Mouse (Mus musculus) adrenal gland, adult 18-20 months (tissue): ENCODE data around the gene Chmp6. TPM values are rescaled to one million over a fixed set of nuclear protein-coding genes. Genes with fewer than 3 reads are reported as not detected.

Experiments used
- DNase-seq, 2 experiments: peaks; one replicate each; pipeline ENCODE4 v3.0.0; 2021 to 2022; ENCODE audit warnings: low spot score in 2 of 2
- total RNA-seq, 2 experiments: library from RNA; stranded (reverse); gene quantifications; 1 replicate in 1 of 2; 2 replicates in 1 of 2; pipeline ENCODE4 v1.2.3; 2021

Gene Chmp6
- total RNA-seq, 2 experiments from 2014 or later = 32.3 to 33.3 TPM

DNA sequence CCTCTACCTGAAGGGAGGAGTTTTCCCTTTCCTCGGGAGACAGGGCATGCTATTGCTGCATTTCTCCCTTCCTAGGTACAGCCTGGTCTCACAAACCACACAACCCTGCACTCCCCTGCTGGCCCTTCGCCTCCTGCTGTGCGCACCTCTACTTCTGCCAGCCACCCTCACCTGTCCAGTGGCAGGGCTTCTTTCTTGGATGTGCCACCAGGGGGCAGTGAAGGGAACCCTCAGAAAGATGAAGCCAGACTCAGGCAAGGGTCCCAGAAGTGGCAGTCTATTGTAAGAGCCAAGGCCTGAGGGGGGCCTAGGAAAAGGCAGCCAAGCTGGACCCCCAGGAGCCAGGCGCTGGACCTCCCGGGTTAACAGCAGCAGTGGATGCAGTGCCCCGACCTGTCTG is 22.2 kb downstream of the Chmp6 start:
- peak; percentile 62 to 74 for DNase-seq

DNA sequence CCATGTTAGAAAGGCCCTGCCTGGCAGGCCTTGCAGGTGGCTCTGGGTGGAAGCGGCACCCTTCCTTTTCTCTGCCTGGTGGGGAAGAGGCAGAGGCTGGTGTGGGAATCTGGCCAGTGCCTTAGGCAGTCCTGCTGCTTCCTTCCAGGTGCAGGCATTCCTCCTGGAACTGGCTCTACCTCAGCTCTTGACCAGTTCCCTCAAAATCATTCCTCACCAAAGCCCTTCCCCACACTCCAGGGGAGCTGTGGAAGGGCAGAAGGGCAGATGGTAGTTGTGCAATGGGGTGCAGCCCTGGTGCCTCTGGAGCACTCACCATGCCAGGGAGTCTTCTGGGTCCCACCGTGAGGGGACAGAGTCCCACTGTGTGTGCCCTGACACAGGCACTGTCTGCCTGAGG is 23.2 kb downstream of the Chmp6 start:
- no peak for DNase-seq

DNA sequence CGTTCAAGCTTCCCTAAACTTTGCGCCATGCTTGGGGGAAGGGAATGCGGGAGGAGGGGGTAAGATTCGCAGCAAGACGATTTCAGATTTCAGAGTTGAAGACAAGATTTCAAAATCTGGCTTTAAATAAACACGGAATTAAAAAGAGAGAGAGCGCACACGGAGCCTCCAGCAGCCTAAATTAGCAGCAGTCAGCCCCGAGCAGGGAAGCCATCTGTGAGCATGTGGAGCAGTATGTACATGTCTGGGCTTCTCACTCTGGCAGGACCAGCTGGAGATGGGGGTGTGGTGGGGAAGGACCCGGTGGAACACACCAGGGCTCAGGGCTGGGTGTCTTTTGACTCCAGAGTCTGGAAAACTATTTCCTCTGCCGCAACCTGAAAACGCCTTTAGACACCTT is 24.0 kb downstream of the Chmp6 start:
- no peak for DNase-seq

DNA sequence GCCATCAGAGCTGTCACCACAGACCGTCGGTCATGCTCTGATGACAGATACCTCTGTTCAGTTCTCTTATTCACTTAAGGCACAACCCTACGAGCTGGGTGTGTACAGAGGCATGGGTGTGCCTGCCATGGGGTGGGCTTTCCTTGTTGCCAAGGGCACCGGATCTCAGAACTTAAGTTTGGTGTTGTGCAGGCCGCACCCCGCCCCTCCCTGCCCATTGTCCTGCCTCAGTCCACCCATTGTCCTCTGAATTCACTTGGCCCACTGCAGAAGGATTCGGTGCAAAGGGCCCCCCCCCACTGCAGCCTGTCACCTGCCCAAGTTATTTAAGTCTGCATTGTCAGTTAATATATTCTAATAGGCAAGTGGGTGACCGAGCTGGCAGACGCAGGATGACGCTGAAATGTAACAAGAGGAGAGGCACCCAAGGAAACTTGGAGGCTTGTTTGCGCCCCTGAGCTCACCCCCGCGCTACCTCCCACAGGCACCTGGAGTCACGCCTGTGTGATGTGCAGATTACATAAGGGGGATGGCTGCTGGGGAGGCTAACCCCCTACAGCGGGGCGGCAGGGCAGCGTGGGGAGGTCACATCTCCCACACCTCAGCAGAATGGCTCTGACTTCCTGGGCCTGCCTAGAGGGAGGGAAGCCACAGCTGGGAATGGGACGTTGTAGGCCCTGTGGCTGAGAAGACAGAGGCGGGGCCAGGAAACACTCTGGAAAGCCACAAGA is 24.7 kb downstream of the Chmp6 start:
- DNase-seq = no peak

DNA sequence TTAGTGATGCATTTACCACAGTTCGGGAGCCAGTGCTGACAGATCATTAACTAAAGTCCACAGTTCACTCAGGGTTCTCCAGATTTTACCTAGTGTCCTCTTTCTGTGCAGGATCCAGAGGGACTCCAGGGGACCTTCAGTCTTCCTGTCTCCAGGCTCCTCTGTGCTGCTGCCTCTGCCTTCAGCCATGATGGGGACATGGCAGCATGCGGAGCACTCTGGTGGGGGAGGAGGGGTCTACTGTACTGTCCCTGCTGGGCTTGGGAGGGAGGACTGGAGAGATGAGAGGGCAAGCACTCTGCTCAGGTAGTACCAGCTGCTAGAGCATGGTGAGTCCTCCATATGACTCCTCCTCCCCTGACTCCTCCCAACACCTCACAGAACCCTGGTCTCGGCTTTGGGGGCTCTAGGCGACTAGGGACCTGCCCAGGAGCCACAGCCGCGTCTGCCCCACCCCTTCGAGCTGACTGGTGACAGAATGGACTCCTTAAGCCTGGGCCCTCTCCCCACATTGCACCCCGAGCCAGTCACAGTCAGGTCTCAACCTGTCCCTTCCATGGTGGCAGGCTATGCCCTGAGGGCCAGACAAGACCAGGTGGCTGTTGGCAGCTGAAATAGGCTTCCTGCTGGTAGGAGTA is 26.0 kb downstream of the Chmp6 start:
- no peak for DNase-seq

DNA sequence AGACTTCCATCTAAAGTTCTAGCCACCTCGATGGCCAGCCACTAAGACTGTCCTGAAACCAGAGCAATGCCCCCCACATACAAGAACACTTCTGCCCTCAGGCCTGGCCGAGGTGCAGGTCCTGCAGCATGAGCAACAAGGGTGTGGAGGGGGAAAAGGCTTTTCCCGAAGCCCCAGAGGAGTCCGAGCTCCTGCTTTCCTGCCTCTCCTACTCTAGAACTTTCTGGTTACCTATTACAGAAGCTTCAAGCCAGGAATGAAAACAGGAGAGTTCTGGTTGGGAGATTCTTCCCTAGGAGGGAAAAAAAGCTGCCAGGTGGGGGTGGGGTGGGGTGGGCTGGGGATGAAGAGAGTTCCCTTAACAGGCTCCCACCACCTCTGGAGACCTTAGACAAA is 26.5 kb downstream of the Chmp6 start:
- DNase-seq = no peak

DNA sequence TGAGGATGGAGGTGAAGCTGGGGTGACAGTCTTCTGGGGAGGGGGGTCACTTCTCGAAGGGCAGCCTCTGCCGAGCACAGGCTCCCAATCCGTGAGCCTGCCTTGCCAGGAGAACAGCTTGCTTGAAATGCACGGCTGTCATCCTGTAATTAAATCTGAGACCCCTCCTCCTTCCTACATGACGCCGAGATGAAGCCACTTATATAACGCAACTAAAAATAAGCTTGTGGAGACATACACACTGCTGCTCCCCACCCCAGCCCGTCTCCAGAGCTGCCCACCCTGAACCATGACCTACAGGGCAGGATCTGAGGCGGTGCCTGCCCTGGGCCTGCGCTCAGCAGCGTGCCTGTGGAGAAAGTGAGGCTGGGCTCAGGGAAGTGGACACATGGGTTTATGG is 26.9 kb downstream of the Chmp6 start:
- DNase-seq = no peak

DNA sequence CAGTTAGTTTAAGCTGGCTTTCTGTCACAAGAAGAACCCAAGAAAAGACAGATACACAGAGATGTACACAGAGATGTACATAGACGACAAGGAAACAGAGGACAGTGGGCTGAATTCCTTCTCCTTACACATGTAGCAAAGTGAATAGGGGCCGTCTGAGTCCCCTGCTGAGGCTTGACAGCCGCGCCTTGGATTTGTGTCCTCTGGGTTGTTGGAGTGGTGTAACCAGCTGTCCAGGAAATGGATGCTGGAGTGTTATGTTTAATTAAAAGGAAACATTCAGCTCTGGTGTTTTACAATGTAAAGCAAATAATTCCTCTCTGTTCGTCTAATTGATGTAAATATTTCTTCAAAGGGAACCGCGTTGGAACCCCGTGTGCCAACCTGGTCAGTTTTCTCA is 28.6 kb downstream of the Chmp6 start:
- DNase-seq = no peak

DNA sequence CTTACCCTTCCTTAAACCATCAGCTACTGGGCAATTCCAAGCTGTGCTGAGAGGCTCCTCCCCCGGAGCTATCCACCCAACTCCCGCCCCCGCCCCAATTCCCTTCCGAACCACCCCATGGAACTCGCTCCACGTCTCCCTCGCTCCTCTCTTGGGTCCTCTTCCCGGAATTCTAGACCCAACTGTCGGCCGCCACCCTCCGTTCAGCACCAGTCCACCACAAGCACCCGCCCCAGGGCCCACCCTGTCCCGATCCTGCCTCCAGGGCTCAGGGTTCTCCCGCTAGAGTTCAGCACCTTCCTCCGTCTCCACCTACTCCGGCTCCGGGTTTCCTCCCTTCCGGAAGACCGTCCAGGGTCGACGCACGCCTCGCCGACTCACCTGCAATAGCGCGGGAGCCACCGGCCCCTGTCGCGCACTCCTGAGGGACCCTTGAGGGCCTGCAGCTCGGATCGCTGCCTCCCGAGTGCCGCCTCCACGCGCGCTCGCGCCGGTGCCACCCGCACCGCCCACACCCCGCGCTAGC is 29.0 kb downstream of the Chmp6 start:
- no peak for DNase-seq

DNA sequence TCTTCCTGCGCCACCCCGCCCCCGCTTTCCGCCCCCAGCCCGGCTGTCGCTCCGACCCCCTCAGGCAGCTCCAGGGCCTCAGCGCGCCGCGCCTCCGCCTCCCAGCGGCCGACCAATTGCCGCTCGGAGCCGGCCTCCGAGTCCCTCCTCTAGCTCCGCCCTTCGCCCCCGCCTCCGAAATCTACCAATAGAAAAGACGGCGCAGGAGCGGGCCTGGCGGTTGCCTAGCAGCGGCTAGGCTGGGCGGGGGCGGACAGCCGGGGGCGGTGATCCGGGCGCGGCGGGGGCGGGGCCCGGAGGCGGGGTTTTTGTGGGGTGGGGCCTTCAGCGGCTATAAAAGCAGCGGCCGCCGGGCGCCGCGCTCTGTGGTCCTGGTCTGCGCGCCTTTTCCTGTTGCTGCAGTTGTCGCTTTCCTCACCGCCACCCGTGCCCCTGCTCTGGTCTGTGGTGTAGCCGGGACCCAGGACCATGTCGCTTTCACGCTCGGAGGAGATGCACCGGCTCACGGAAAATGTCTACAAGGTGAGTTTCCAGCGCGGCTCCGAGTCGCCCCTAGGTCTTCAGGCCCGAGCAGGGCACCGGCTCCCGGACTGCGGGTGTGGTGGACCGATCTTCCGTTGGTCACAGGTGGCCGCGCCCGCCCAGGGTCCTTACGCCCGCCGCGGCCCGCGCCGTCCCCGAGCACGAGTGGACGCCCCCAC is 29.6 kb downstream of the Chmp6 start, which contains the start of gene Baiap2:
TSS of gene Baiap2 (plus strand) at position 37 of the 701 bp plus-strand sequence.
- peak; percentile 98 to 99 for DNase-seq

DNA sequence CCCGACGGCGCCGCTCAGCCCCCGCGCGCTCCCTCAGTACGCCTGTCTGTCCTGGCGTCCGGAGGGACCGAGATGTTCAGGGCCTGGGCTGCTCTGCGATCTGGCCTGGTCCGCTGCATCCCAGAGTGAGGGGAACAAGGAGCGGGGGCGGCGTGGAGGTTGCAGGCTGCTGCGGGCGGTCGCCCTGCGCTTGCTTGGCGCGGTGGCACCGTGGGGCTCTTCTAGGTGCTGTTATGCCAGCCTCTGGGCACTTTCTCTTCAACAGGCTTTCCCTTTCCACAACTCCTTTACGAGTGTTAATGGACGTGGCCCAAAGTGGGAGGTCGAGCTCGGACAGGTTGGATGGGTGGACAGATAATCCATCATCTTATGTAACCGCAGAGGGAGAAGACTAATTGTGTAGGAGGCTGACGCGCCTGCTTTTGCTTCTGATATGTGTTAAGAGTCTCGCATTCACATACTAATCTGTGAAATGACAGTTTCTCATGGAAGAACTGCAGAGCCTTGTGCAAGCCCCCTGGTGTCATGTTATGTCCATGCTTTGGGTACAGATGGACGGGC is 30.3 kb downstream of the Chmp6 start:
- DNase-seq = no peak

DNA sequence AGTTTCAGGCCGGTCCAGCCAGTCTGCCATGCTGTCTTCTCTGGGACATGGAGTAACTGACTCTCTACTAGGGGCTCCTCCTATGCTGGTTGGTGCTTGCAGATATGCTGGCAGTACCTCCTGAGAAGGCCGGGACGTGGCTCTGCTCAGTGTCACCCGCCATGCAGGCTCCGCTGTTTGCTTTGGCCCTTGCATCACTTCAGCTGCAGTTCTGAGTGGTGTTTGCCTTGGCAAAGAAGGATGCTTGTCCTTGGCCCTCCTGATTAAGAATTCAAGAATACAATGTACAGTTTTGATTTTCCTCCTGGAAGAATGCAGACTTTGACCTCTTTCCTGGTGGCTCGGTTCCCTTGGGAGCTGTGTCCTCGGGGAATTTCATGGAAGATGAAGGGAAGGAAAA is 32.1 kb downstream of the Chmp6 start:
- DNase-seq = no peak

DNA sequence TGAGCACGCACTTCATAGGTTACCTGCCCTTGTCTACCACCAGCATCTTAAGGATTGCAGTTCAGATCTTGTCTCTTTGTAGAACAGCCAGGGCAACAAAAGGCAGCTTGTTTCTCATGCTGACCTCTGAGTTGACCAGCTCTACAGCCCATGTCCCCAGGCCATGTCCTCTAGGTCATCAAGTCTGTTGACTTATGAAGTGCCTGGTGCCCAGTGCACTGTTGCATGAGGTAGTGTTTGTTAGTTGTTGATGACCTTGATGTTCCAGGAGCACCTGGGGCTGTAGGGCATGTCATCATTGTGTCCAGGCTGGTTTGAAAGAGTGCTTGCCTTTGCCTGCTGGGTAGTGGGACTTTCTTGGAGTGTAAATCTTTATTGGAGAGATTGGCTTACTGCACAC is 34.2 kb downstream of the Chmp6 start:
- DNase-seq = no peak

DNA sequence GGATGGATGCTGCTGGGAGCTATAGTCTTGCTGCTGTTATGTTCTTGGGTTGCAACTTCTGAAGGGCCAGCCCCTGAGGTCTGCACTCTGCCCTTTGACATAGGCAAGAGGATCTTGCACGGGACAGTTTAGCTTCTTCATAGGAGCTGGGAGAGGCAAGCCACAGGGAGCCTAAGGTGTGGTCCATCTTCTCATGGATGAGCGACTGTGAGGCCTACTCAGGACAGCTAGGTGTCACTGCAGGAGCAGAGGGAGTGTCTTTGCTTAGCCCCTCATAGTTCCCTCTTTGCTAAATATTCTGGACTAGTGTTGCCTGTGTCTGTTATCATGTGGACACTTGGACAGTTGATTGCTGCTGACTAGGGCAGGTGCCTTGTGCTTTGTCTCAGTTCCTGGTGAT is 34.7 kb downstream of the Chmp6 start:
- DNase-seq = no peak

DNA sequence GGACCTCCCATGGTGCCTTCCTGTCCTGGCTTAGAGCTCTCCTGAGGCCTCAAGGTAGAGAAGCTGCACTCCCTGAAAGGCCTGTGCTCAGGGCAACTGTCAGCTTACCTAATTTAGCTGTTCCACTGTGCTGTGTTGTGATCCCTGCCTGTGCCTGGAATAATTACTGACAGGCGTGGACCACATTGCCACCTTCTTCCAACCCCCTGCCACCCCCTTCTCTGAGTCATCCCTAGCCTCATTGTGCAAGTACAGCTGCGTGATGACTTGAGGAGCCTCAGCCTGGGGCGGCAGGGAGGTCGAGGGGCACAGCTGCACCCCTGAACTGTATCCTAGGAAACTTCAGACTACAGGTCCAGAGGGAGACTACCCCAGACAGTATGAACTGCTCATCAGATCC is 35.1 kb downstream of the Chmp6 start:
- no peak for DNase-seq

DNA sequence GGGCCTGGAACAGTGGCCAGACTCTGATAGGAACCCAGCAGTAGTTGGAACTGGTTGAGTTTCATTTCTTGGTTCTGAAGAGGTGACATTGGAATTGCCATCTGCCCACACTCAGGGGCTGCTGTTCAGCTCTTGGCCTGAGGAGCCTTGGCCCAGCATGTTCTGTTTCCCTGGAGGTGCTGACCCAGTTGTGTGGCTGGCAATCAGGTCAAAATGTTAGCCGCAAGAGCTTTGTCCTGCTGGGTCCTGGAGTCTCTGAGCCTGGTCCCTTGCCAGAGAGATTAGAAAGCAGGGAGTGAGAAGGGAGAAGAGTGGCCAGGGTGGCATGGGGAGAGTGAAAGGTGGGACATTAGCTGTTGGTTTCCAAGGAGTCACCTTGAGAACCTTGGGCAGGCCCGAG is 35.6 kb downstream of the Chmp6 start:
- DNase-seq = no peak

DNA sequence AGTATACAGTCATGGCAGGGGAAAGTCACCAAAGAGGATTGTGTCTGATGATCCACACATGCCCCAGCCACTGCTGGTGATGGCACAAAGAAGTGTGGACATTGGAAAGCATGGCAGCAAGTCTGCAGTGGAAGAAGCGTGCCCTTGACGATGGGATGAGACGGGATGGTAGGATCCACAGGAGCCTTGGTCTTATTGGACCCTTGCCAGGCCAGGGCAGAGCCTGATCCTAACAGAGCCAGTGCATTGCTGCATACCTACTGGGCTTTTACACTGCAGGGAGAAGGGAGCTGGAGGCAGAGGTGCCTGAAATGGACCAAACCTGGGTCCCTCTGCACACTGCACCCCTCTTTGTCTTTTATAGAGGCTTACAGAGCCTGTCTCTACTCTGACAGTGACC is 37.3 kb downstream of the Chmp6 start:
- DNase-seq = no peak

DNA sequence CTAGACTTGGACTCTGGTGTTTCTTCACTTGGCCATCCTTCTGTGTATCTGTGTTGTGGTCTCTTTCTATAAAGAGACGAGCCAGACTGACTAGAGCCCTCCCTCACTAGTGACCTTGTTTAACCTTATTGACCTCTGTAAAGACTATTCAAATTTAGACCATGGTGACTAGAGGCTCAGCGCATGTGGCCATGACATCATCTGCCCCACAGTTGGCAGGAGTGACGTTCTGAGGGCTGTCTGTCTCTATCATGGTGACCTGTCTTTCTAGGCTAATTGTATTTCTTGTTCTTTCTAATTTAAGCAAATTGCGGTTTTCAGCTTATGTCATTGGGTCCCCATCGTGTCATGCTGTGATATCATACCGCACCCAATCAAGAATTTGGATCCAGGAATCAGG is 38.1 kb downstream of the Chmp6 start:
- no peak for DNase-seq

DNA sequence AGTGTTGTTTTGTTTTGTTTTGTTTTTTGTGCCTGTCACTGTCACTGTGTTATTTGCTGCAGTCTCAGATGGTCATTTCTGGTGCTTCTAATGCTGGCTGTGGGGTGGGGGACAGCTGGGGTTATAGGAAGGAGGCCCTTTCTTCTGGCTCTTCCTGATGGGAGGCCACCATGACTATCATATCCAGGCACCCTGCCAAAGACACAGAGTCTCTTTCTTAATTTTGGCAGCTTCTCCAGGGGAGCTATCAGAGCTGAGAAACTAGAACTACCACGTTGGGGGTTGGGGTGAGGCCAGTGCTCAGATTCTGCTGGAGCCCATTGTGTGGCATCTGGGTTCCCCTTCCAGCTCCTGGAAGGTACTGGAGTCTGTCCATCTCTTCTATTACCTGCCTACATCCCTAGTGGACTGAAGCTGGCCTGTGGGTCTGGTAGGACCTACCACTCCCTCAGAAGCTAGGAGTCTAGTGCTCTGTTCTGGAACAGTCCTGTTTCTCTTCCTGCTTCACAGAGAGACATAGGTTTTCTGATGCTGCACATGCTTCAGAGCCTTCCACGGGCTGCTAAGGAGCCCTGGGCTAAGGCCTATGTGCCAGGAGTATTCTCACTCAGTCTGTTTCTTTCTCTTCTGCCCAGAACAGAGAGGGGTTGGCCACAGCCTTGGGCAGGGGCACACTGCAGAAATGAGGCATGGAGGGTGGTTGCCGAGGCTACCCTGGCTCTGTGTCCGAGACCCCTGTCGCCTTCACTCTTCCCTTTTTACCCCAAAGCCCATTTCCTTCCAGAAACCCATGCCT is 39.4 kb downstream of the Chmp6 start:
- DNase-seq = peak in 1 of 2 experiments; percentile 34

DNA sequence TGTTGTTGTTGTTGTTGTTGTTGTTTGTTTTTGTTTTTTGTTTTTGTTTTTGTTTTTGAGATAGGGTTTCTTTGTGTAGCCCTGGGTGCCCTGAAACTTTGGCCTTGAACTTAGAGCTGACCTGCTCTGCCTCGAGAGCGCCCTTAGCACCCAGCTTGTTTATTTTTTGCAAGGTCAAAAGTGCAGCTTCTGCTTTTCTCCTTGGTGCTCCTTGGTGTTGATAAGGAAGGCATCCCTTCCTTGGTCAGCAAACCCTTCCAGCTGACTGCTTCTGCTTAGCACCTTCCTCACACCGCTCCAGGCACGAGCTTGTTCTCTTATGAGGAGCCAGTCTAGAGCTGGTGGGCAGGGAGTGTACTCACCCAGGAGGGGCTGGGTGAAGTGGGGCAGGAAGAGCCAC is 41.0 kb downstream of the Chmp6 start:
- no peak for DNase-seq

DNA sequence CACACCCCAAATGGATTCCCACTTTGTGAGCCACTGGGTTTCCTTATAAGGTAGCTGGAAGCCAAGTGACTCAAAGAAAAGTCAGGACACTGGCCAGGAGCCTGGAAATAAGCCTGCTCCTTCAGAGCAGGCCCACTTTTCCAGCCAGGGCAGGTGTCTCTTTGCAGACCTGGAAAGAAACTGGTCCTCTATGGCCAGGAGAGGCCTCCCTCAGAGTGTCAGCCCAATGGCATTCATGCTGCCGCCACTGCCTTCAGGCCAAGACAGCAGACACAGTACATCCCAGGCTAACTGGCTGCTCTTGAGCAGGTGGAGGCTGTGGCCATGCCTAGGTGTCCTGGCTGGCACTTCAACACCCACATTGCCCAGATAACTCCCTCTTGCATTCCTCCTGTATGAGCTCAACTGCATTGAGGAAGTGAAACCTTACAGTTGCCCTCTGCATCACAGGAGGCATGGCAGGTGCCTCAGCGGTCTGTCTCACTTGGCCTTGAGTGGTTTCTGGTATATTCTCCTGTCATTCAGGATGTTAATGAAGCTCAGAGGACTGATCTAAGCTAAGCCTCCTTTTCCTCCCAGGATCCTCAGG is 41.6 kb downstream of the Chmp6 start:
- no peak for DNase-seq
